Mouse (Mus musculus): Measurements from ENCODE around the gene Rnf212. TPM values are rescaled to one million over a fixed set of nuclear protein-coding genes. Genes with fewer than 3 reads are reported as not detected.

The Rnf212 gene
- polyA plus RNA-seq, 1 experiment from 2014 or later: 0.29 TPM

DNA sequence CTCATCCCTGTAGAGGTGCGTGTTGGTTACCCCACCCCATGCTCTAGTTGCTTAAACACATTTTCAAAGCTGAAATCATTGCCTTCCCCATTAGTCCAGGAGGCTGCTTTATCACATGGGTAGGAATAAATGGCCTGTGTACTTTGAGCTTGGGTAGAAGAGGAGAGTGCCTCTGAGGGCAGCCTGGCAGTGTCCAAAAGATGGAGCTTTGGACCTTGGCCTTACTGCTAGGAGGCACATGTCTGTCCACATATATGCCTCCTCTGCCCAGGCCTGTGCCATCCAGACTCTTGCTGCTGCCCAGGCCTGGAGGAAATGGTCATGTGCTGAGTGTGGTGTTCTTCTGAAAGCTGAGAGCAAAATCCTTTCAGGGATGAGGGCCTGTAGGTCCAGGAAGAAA lies 66.4 kb downstream of the Rnf212 start:
- no peak for ATAC-seq (ENCODE audit: low FRiP score)
- Histone ChIP-seq H3K4me2 (no peak overlapping the region), H3K9ac (no peak overlapping the region), H3K4me1 (no peaks in the 10 kb centered on the region), H3K4me3 (replicated peaks) (no peak overlapping the region), H3K27me3 (no peaks in the 10 kb centered on the region), H3K9me3 (no peaks in the 10 kb centered on the region), H3K27ac (no peak overlapping the region), H3K36me3 (replicated peaks) (peaks cover 35% of the 10 kb centered on the region)
- WGBS: 97% methylated on average over 1 of the region's 1 CpGs

DNA sequence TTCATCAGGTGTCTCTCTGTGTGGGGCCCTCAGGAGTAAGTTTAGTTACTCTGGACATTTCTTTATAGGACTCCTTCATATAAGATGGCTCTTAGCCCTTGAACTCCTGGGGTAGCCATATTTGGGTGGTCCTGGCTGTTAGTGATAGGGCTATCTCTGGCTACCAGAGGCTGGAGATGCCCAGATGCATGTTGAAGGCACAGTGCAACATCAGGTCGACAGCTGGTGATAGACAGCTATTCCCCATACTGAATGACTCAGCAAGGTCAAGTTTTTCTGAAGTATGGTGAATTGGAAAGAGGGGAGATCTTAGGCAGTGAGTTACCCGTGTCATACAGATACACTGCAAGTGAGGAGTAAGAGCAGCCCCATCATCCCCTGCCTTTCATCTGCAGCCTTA lies 67.0 kb downstream of the Rnf212 start:
- Histone ChIP-seq H3K9ac (no peak overlapping the region), H3K4me1 (no peaks in the 10 kb centered on the region), H3K27ac (no peak overlapping the region), H3K4me2 (no peak overlapping the region), H3K4me3 (replicated peaks) (no peak overlapping the region), H3K9me3 (no peaks in the 10 kb centered on the region), H3K27me3 (no peaks in the 10 kb centered on the region), H3K36me3 (replicated peaks) (peaks cover 40% of the 10 kb centered on the region)
- ATAC-seq (ENCODE audit: low FRiP score): no peak
- 90% methylated on average over 2 of the region's 2 CpGs for WGBS

DNA sequence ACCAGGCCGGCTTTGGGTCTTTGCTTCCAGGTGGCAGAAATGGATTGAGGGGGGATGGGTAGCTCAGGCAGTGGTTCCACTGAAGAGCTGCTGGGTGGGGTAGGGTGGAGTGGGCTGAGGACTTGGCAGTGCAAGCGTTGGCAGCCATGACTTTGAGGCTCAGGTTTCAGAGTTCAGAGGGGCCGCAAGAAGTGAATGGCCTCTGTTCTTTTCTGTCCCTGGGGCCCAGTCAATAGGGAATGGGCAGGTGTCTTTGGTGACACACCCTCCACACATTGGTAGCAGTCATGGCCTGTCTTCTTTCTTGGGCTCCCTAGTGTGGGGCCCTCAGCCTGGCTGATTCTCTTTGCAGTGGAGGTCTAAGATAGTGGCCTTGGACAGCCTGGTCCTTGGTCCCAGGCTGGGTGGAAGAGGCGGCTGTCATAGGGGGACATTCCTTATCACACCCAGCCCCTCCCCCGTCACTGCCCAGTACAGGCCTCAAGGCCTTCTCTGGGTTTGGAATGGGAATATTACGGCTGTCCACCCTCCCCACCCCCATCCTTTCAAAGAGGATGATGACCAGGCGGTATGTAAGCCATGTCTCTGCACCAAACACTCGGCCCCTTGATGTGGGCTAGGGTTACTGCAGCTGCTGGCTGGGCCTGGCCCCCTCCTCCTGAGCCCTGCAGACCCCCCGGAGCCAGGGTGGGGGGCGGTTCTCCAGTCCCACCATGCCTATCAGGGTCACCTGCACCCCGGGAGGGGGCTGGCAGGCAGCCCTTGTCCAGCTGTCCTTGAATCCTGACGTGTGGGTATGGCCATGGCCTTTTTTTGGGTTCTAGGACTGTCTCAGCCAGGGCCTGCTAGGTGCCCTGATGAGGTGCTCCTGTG lies 70.8 kb downstream of the Rnf212 start:
- Histone ChIP-seq H3K9ac (no peak overlapping the region), H3K4me2 (no peak overlapping the region), H3K36me3 (replicated peaks) (peaks cover 40% of the 10 kb centered on the region), H3K9me3 (no peaks in the 10 kb centered on the region), H3K4me3 (replicated peaks) (no peak overlapping the region), H3K4me1 (peaks cover 4% of the 10 kb centered on the region; the same call in 1 of the 2 replicates), H3K27ac (no peak overlapping the region), H3K27me3 (no peaks in the 10 kb centered on the region)
- 84% methylated on average over 12 of the region's 12 CpGs for WGBS
- ATAC-seq (ENCODE audit: low FRiP score): no peak

DNA sequence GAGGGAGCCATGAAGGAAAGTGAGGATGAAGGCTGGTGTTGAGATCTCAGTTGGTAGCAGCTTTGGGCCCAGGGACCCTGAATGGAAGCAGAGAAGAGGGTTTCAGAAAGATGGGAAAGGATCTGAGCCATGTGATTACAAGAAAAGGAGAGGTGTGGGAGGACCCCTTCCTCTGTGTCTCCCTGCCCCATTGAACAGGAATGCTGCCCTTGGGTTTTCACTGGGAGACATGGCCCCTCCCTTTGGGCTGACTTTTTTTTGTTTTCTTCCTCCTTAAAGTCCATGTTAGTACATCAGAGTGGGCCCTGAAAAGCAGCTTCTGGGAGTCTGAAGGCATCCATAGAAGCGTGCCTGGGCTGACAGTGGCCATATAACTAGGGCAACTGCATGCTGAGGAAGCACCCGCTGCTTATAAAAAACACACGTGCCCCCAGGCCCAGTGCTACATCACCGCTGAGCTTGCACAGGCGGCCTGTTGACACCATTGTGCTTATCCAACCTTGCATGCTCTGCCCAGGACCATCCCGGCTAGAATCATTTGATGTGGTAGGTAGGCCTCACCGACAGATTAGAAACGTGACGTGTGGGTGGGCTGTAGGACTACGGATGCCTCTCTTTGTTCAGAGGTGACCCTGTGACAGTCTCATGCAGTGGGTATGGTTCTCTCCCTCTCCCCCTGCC lies 73.3 kb downstream of the Rnf212 start:
- H3K27me3 ChIP-seq: no peaks in the 10 kb centered on the region
- no peak overlapping the region for H3K9ac ChIP-seq
- H3K4me1 ChIP-seq: peaks cover 21% of the 10 kb centered on the region
- ATAC-seq (ENCODE audit: low FRiP score): no peak
- no peak overlapping the region for H3K4me2 ChIP-seq
- no peak overlapping the region for H3K27ac ChIP-seq
- no peaks in the 10 kb centered on the region for H3K9me3 ChIP-seq
- H3K36me3 ChIP-seq (replicated peaks): peaks cover 30% of the 10 kb centered on the region
- H3K4me3 ChIP-seq (replicated peaks): no peak overlapping the region
- WGBS: 69% methylated on average over 10 of the region's 10 CpGs

GRCm38 (mm10) chr5:108700346-108700745 lies 74.4 kb downstream of the Rnf212 start:
- Histone ChIP-seq H3K9me3 (no peaks in the 10 kb centered on the region), H3K4me1 (peaks cover 32% of the 10 kb centered on the region), H3K9ac (no peak overlapping the region), H3K4me2 (no peak overlapping the region), H3K27me3 (no peaks in the 10 kb centered on the region), H3K4me3 (replicated peaks) (no peak overlapping the region), H3K27ac (no peak overlapping the region), H3K36me3 (replicated peaks) (peaks cover 18% of the 10 kb centered on the region)
- WGBS: 72% methylated on average over 3 of the region's 3 CpGs
- no peak for ATAC-seq (ENCODE audit: low FRiP score)

- ATAC-seq (ENCODE audit: low FRiP score): no peak
- H3K27ac ChIP-seq: peak overlapping the region; percentile 67
- no peaks in the 10 kb centered on the region; the same call in none of the 2 replicates for H3K36me3 ChIP-seq (replicated peaks)
- no peak overlapping the region for H3K4me3 ChIP-seq (replicated peaks)
- H3K4me1 ChIP-seq: peaks cover 53% of the 10 kb centered on the region
- no peaks in the 10 kb centered on the region for H3K9me3 ChIP-seq
- 0 out of 2 replicates have a peak overlapping the region, but pooled peaks have one; percentile 9 for H3K9ac ChIP-seq
- WGBS: 6% methylated on average over 4 of the region's 4 CpGs
- H3K4me2 ChIP-seq: peak overlapping the region; percentile 17
- H3K27me3 ChIP-seq: peaks cover 8% of the 10 kb centered on the region
Observed at GRCm38 (mm10) chr5:108697341-108697753, 77.4 kb downstream of the Rnf212 start.

GRCm38 (mm10) chr5:108696542-108696941 lies 78.2 kb downstream of the Rnf212 start:
- 84% methylated on average over 3 of the region's 3 CpGs for WGBS
- H3K27me3 ChIP-seq: peaks cover 16% of the 10 kb centered on the region
- no peak overlapping the region for H3K27ac ChIP-seq
- H3K9ac ChIP-seq: no peak overlapping the region
- H3K4me3 ChIP-seq (replicated peaks): no peak overlapping the region
- no peak for ATAC-seq (ENCODE audit: low FRiP score)
- H3K36me3 ChIP-seq (replicated peaks): no peaks in the 10 kb centered on the region
- H3K9me3 ChIP-seq: no peaks in the 10 kb centered on the region
- no peak overlapping the region for H3K4me2 ChIP-seq
- H3K4me1 ChIP-seq: peaks cover 57% of the 10 kb centered on the region

DNA sequence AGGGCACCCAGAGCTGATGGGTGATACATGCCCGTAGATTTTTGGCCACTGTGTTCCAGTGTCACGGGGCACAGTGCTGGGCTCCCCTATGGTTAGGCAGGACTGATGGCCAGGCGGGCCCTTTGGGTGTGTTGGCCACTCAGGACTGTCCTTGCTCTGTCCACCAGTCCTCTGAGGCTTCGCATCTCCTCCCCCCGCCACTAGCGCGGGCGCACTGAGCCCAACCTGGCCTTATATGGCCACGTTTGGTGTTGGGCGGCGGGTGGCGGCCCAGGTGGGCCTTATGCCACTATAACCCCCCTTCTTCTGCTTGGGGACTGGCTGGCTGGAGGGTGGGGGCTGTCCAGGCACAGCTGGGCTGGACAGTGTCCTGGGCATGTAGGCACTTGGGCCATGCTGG lies 78.9 kb downstream of the Rnf212 start:
- no peak overlapping the region for H3K27ac ChIP-seq
- H3K36me3 ChIP-seq (replicated peaks): no peaks in the 10 kb centered on the region
- peaks cover 19% of the 10 kb centered on the region for H3K27me3 ChIP-seq
- H3K4me3 ChIP-seq (replicated peaks): 0 out of 2 replicates have a peak overlapping the region, but pooled peaks have one; percentile 86
- WGBS: 90% methylated on average over 12 of the region's 12 CpGs
- H3K9ac ChIP-seq: no peak overlapping the region
- ATAC-seq (ENCODE audit: low FRiP score): no peak
- H3K9me3 ChIP-seq: no peaks in the 10 kb centered on the region
- peak overlapping the region; percentile 87; the same call in 1 of the 2 replicates for H3K4me2 ChIP-seq
- peaks cover 57% of the 10 kb centered on the region for H3K4me1 ChIP-seq

DNA sequence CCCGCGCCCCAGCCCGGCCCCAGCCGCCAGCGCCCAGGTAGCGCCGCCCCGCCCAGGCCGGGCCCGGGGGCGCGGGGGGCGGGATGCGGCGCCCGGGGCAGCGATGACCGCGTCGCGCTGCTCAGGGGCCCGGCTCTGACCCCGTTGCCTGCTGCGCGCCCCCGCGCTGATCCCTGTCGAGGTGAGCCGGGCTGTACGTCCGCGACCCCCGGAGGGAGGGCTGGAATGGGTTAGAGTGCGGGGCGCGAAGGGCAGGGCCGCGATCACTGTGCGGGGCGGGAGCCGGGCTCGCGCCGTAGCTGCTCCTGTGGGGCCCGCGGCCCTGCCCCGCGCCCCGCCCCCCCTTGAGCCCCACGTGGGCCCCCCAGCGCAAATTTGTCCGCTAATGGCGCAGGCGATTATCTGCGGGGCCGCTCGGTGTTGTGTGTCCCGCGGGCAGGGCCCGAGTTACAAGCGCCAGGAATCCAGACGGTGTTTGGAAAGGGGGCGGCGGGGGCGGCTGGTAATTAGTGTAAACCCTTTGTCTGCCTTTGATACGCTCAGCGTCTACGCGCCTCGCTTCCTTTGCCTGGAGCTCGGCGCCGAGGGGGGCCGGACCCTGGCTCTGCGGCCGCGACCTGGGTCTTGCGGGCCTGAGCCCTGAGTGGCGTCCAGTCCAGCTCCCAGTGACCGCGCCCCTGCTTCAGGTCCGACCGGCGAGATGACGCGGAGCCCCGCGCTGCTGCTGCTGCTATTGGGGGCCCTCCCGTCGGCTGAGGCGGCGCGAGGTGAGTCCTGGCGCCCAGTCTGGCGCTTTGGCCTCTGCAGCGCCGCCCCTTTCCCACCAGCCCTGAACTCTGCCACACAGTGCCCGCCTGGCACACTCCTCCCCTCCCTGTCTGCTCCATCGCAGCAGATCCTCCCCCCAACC lies 80.2 kb downstream of the Rnf212 start:
- Histone ChIP-seq H3K36me3 (replicated peaks) (no peaks in the 10 kb centered on the region), H3K4me3 (replicated peaks) (peak overlapping the region; percentile 86), H3K9me3 (no peaks in the 10 kb centered on the region), H3K27me3 (peaks cover 19% of the 10 kb centered on the region), H3K27ac (peak overlapping the region; percentile 27), H3K4me2 (peak overlapping the region; percentile 87), H3K9ac (peak overlapping the region; percentile 83), H3K4me1 (peaks cover 54% of the 10 kb centered on the region)
- peak; percentile 66 for ATAC-seq (ENCODE audit: low FRiP score)
- under 1% methylated on average over 80 of the region's 99 CpGs for WGBS

DNA sequence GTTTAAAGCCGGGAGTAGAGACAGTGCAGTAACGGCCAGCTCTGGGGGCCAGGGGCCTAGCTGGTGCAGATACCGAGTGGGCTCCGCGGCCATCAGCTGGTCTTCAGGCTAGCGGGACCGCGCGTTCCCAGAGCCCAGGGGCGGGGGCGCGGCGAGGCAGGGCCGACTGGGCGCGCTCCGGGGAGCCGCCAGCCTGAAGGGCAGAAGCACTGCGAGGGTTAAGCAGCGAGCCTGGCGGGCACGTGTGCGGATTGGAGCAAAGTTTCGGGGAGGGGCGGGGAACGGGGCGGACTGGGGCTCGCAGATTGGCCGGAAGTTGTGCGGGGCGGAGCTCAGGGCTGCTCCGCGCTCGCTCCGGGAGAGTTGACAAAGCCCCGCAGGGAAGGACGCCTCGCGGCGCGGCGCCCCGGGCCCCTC lies 80.9 kb downstream of the Rnf212 start:
- peak overlapping the region; percentile 27; the same call in 1 of the 2 replicates for H3K27ac ChIP-seq
- H3K4me2 ChIP-seq: peak overlapping the region; percentile 87
- H3K36me3 ChIP-seq (replicated peaks): no peaks in the 10 kb centered on the region
- H3K27me3 ChIP-seq: peaks cover 19% of the 10 kb centered on the region
- peaks cover 56% of the 10 kb centered on the region for H3K4me1 ChIP-seq
- H3K9me3 ChIP-seq: no peaks in the 10 kb centered on the region
- WGBS: under 1% methylated on average over 30 of the region's 43 CpGs
- peak; percentile 94 for ATAC-seq (ENCODE audit: low FRiP score)
- peak overlapping the region; percentile 83 for H3K9ac ChIP-seq
- peak overlapping the region; percentile 86 for H3K4me3 ChIP-seq (replicated peaks)

GRCm38 (mm10) chr5:108692271-108692670 lies 82.5 kb downstream of the Rnf212 start, which contains the start of gene Fgfrl1:
Gene Fgfrl1 (plus strand): TSS chr5:108692382.
- Histone ChIP-seq H3K9ac (peak within 1 kb of the TSS; percentile 29), H3K4me1 (peaks cover 47% of the 10 kb centered on the region), H3K4me2 (peak within 1 kb of the TSS; percentile 87), H3K27ac (no peak within 1 kb of the TSS), H3K27me3 (peaks cover 19% of the 10 kb centered on the region), H3K9me3 (no peaks in the 10 kb centered on the region), H3K36me3 (replicated peaks) (no peaks in the 10 kb centered on the region), H3K4me3 (replicated peaks) (peak within 1 kb of the TSS; percentile 86)
- 4% methylated on average over 16 of the region's 18 CpGs for whole genome bisulfite sequencing
- no peak for ATAC-seq (ENCODE audit: low FRiP score)
